Mouse (Mus musculus): ENCODE results near the gene Rab20.
"Not testable (repeated sequence)": the region's sequence is repeated elsewhere in the genome, so short reads cannot be mapped to it uniquely, and the experiment has no call there.

Gene Rab20

GRCm38 (mm10) chr8:11477811-11478761 lies at the start of gene Rab20:
Gene Rab20, minus strand, starts transcription at chr8:11478710.
- DNase-seq: peak; percentile 84 to 91

GRCm38 (mm10) chr8:11523331-11523730 lies 44.8 kb upstream of the Rab20 start:
- DNase-seq: peak; percentile 43 to 48

DNA sequence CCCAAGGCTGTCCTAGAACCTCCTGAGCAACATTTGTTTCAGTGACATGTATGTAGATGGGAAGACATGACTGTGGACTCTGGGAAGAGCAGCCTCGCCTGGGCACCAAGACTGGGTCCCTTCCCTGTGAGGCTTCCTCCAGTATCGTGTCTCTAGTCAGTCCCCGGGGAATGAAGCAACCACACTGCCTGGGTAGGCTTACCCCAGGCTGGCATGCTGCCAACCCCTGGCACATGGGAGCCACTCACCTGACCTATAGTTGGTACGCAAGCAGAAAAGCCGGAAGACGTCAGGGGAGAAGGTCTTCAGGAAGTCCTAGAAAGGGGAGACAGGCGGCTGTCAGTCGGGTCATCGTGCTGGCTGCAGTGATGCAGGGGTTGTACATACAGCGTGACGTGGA lies 40.2 kb upstream of the Rab20 start:
- no peak for DNase-seq

DNA sequence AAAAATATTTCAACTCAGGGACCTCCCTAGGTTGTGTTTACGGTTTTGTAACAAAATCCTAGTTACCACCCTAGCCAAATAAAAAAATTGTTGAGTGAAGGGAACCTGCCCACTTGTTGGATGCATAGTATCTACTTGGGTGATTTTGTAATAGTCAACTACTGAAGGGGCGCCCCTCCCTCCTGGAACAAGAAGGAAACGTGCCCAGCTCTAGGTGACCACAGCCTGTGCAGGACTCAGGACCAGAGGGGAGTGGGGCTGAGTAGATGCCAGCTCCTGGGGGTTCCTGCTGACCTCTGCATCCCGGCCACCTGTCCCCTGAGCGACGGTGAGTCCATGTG lies 39.5 kb upstream of the Rab20 start:
- no peak for DNase-seq

DNA sequence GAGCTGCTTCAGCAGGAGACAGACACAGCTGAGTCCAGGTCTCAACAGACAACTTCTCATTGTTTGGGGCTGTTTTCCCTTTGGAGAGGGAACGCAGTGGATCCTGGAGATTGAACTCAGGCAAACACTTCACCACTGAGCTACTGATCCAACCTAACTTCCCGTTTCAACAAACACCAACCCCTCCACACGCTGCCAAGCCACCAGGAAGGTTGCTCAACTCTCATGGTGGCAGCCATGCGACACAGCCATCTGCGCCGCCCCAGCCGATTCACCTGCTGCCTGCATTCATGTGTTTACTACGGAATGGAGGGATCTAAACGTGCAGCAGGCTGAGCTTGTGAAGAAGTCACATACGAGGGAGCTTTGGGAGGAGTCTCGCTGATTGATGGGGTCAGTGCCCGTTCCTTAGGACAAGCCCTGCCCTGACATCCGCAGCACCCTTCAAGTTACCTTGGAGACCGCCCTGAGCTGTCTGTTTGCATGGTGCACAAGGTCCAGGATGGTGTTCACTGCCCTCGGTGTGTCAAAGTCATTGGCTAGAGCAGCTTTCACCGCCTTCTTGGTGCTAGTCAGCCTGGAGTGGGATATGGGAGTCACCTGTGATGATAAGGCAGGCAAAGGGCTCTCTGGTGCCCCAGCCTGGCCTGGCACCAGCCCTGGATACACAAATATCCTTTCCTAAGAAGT lies 39.0 kb upstream of the Rab20 start:
- DNase-seq: no peak

GRCm38 (mm10) chr8:11516292-11516691 lies 37.8 kb upstream of the Rab20 start:
- no peak for DNase-seq

DNA sequence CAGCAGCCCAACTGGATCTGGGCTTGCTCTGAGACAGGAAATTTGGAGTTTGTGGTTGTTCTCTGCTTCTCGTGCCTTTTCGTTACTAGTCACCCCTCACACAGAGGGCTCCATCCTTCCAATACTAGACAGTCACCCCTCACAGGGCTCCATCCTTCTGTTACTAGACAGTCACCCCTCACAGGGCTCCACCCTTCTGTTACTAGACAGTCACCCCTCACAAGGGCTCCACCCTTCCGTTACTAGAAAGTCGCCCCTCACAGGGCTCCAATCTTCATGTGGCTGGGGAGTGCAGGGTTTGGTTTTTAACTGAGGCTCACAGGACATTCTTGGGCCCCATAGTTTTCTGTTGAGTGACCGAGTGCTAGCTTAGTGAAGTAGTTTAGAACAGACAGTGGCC lies 34.7 kb upstream of the Rab20 start:
- no peak for DNase-seq

DNA sequence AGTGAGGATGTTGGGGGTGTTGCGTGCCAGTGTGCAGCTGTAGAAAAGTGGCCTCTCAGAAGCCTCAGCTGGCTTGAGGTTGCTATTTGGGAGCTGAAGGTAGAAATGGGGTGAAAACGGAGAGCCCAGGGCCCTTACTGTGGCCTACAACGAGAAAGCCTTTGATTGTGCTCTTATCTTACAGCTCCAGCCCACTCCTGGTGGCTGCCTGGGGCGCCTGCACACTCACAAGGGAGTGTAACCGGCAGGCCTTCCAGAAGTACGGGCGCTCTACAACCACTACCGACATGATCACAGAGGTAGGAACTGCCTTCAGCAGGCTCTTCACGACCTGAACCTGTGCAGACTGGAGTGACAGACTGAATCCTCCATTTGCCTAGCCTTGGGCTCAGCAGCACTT lies 34.2 kb upstream of the Rab20 start:
- DNase-seq: no peak

GRCm38 (mm10) chr8:11510971-11511370 lies 32.5 kb upstream of the Rab20 start:
- DNase-seq: no peak

DNA sequence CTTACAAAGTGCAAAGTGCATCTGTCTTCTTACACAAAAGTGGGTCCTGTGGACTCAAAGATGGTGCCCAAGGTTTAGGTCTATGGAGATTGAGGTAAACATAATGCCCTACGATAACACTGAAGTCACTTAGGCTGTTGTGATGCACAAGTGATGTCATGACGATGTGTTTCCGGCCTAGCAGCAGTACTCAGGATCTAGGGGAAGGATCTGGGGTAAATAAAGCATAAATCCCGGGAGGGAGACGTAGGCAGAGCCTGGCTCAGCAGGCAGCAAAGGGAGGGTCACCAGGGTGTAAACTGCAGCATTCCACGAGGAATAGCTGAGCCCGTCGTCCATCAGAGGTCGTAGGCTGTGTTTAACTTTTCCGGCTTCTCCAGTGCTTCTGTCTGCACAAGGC lies 30.4 kb upstream of the Rab20 start:
- no peak for DNase-seq

- DNase-seq: peak in 1 of 2 experiments; percentile 59
Observed at GRCm38 (mm10) chr8:11506802-11507201, 28.3 kb upstream of the Rab20 start.

DNA sequence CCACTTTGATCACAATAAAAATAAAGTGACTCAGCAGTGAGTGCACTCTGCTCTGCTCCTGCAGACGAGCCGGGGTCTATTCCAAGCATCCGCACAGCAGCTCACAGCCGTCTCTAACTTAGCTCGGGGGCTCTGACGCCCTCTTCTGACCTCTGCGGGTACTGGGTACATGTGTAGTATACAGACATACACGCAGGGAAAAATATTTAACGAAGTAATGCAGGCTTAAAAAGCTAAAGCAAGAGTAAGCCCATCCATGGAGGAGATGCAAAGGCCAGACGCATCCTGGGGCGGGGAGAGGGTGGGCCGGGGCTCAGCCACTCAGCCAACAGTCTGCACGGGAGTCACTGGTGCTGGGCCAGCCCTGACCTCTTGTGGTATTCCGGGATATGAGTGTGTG lies 27.6 kb upstream of the Rab20 start:
- no peak for DNase-seq

DNA sequence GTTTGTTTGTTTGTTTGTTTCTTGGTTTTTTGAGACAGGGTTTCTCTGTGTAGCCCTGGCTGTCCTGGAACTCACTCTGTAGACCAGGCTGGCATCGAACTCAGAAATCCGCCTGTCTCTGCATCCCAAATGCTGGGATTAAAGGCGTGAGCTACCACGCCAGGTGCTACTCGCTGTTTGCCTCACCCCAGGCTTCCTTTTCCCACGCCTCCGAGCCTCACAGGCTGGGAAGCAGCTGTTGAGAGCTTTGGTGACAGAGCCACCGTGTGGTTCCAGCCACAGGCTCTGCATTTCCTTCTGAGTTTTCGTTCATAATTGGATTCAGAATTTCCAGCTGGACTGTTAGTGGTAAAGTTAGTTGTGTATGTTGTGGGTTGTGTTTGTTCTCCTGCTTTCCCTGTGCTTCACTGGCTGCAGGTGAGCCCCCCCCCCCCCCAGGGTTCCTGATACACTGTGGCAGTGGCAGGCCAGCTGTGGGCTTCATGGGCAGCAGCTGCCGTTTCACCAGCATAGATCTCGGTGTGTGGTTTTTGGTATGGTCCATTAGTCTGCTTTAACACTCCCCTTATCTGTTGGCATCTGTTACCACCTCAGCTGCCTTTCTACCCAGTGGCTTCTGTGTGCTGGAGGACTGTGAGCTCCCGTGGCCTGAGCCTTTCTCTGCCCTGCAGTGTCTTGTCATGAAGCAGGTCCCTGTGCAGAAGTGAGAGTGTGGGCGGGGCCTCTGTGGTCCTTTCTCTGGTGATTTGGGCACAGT lies 25.1 kb upstream of the Rab20 start:
- DNase-seq: no peak

- no peak for DNase-seq
Observed at GRCm38 (mm10) chr8:11498786-11499485, 20.4 kb upstream of the Rab20 start.

- DNase-seq: no peak
Observed at GRCm38 (mm10) chr8:11498281-11498680, 19.8 kb upstream of the Rab20 start.

- peak; percentile 90 to 91 for DNase-seq
Observed at GRCm38 (mm10) chr8:11497017-11497990, 18.8 kb upstream of the Rab20 start, which contains the start of gene Naxd. Gene Naxd, plus strand, starts transcription at chr8:11497506.

GRCm38 (mm10) chr8:11492340-11492739 lies 13.8 kb upstream of the Rab20 start:
- DNase-seq: not testable (repeated sequence)

GRCm38 (mm10) chr8:11487229-11487628 lies 8.7 kb upstream of the Rab20 start:
- no peak for DNase-seq

DNA sequence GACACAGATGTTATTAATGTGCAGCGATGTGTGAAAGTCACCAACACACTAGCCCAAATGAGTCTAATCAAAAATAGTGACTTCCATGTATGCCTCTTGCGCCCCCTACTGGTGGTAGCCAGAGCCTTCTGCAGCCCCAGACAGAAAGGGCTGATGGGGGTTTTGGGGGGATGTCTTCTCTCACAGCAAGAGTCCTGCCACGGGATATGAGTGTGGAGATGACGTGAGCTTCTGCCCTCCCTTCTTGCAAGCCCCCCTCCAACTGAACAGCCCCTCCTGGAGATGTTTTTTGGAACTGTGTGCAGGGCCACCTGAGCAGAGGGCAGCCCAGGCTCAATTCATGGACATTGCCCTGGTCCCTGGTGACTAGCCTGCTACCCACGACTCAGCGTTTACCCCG lies 7.6 kb upstream of the Rab20 start:
- DNase-seq: peak; percentile 58 to 83

DNA sequence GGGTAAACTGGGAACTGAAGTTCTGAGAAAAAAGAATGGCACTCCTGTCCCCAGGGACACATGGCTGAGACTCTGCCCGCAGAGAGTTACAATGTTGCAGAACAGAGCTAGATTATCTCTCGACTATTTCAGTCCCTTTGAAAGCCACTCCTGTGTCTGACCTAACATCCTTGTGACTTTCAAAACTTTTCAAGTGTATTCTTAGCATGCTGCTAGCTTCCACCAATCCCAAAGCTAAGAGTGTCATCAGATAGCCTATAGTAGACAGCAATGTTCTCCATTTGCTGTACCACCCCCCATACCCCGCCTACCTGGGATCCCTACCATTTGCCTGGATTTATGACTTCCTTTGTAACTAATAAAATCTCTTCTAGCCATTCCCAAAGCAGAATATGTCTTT lies 4.0 kb upstream of the Rab20 start:
- no peak for DNase-seq

DNA sequence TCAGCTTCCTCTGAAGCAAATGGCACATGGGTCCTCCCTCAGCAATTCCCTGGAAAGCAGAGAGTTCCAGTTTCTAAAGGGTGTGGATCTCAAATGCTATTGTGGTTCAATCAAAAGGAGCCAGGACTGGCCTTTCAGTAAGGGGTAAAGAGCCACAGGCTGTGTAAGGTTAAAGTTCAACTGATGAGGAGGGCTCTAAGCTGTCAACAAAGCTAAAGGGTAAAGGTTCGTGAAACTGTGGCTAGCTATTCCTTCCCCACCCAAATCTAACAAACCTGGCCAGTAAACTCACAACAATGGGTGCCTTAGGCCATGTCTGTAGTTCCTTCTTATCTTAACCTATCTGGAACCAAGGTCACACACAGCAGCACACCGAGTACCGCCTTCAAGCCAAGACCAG lies 3.4 kb upstream of the Rab20 start:
- no peak for DNase-seq

GRCm38 (mm10) chr8:11479591-11479990 lies 1.1 kb upstream of the Rab20 start:
- DNase-seq: no peak
